Mouse (Mus musculus) frontal cortex, postnatal 25 days (tissue): ENCODE measurements at regions not wholly inside any gene's neighbourhood (a gene's known extent, or its start where the extent isn't known, plus 50 kb on each side); places are given as distances from the start of the nearest gene placed in this dataset.

Experiments
- DNase-seq, 2 experiments: peaks; one replicate each; pipeline ENCODE4 v3.0.0; 2022; ENCODE audit warnings: low spot score in 2 of 2

DNA sequence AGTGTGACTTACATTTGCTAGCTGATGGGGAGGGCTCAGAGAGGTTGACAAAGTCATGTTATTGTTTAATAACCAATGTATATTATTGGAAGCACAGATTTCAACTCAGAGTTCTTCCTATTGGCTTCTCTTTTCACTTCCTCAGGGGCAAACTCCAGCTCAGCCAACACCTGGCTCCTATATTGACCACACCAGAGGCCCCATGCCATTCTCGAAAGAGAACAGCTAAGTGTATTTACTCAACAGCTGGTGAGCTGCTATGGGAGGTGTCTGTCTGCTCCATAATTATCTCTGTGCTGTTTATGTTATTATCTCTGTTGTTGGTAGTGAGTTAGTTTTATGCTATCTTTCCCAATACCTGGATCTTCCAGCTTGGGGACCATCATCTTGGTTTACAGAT is 342.4 kb downstream of the Epha4 start:
- DNase-seq: no peak

DNA sequence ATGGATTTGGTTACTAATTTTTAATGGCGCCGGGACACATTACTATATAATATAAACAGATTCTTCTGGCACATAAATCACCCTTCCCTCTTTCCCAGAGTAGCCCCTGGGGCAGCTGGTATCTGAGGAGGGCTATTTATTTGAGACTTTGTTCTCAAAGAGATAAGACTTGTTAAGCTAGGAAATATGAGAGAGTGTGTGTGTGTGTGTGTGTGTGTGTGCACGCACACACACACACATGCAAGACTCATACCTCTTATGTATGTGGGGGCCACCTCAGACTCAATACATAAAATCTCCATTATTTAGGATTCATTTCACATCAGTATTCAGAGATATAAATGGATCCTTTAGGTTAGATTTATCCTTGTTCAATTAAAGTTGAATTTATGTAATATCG is 340.1 kb downstream of the Epha4 start:
- DNase-seq: no peak

- no peak for DNase-seq
Measured at GRCm38 (mm10) chr1:77175214-77175613, 339.7 kb downstream of the Epha4 start.

DNA sequence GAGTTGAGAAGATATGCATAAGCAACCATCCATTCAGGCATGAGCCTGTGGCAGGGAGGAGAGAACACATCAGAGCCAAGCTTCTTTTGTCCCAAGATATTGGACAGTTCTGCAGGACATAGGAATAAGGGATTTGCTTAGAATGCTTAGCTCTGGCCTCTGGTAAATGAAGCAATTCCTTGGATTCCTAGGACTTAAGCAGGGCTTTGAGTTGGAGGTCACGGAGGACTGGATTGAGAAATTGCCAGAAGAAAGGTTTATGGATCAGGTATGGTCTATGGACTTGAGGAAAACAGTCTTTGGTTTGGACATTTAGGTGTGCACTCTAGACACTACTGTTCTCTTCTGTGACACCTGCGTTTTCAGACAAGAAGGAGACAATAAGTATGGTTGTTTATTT is 338.4 kb downstream of the Epha4 start:
- no peak for DNase-seq

DNA sequence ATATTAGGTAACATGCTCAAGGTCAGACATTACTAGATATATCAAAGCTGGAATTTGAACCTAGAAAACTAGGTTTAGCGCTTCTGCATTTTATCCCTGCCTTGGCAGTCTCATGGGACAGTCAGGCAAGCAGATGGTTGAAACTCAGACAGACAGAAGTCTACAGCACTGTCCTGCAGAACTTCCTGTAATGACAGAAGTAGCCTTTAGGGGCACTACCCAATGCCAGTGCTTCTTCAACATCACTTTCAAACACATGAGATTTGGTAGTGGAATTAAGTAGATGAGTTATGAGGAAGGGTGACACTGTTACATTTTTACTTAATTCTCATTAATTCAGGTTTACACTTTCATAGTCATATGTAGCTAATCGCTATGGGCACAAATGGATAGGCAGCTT is 330.9 kb downstream of the Epha4 start:
- no peak for DNase-seq

- DNase-seq: no peak
Measured at GRCm38 (mm10) chr1:77190141-77190540, 324.7 kb downstream of the Epha4 start.

- no peak for DNase-seq
Measured at GRCm38 (mm10) chr1:77201321-77201917, 313.5 kb downstream of the Epha4 start.

DNA sequence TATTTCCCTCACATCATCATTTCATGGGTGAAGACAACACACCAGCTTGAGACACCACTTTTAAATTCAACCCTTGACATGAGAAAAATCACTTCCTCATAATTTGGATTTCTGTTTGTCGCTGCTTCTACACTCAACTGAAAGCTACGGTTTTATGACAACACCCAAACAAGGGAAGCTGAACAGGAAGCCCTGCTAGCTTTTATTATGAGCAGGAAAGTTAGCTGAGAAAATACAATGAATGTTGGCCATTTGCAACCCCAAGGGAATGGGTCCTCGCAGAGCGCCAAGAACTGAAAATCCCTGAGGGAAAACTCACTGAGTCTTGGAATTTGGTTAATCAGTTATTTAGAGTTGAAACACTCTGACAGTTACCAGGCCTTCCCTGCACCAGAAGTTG is 311.9 kb downstream of the Epha4 start:
- DNase-seq: no peak

- no peak for DNase-seq
Measured at GRCm38 (mm10) chr1:77206535-77206934, 308.4 kb downstream of the Epha4 start.

- no peak for DNase-seq
Measured at GRCm38 (mm10) chr1:77209395-77209794, 305.5 kb downstream of the Epha4 start.

DNA sequence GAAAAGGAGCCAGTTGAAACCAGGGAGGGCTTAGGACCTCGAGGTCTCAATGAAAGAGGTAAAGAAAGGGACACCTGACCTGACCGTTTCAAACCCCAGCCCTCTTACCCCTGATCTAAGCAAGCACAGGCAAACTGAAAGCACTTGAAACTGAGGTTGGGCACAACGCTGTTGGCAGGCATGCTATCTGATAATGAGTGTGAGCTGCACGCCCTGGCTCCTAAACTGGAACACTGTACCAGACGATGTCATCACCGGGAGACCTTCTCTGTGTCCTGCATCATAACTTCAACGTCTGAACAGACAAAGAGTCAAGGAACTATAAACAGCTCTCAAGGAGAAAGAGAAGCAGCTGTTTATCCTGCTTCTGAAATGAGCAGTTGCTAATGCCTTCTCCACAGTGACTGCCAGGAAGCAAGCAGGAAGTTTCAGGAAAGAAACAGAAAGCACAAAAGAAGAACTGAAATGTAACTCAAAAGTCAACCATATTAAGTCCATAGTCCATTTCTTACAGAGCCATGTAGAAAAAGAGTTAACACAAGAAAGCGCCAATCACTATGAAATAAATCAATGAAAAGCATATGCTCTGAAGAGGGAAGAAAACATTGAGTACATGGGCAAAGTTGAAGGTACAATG is 301.3 kb downstream of the Epha4 start:
- no peak for DNase-seq

GRCm38 (mm10) chr1:77219488-77220321 is 295.2 kb downstream of the Epha4 start:
- no peak for DNase-seq

DNA sequence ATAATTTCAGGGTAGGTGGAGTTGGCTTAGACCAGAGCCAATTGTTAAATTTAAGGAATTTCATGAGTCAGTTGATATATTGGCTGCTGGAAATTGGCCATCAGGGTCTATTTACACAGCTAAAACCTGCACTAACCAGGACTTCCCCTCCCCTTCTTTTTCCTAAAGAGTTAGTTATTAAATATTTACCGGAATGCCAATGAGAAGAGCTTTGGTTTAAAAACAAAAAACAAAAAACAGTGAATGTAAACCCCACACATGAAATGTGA is 294.6 kb downstream of the Epha4 start:
- DNase-seq: no peak

- DNase-seq: no peak
Measured at GRCm38 (mm10) chr1:77220783-77221182, 294.1 kb downstream of the Epha4 start.

DNA sequence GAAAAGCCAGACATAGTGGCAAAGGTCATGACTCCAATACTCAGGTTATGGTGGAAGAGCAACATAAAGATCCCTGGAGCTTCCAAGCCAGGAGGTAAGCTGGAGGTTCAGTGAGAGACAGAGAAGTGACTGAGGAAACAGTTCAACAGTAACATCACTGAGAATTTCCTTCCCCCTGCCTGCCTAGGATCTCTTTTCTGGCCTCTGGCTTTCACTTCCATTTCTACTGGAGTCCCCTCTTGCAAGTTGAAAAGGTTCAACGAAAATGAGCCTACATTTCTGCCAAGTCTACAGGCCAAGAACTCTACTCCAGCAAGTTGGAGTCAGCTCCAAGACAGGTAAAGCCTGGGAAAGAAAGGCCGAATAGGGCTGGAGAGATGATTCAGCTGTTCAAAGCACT is 293.0 kb downstream of the Epha4 start:
- DNase-seq: no peak

DNA sequence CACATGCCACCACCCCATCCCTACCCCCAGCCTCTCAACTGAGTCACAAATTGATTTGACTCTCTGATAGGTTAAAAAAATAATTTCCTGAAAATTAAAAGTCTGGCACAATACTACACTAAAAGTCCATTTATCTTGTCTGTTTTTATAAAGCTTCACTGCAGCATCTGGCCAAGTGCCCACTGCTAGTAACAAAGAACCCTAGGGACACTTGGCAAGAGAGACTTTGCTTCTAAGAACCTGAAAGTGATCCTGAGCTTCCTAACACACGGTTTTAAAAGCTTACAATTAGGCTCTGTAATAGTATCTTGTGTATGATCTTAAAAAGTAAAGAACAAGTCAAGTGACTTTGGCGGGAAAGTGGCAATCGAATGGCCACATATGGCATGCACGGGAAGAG is 288.3 kb downstream of the Epha4 start:
- DNase-seq: no peak

DNA sequence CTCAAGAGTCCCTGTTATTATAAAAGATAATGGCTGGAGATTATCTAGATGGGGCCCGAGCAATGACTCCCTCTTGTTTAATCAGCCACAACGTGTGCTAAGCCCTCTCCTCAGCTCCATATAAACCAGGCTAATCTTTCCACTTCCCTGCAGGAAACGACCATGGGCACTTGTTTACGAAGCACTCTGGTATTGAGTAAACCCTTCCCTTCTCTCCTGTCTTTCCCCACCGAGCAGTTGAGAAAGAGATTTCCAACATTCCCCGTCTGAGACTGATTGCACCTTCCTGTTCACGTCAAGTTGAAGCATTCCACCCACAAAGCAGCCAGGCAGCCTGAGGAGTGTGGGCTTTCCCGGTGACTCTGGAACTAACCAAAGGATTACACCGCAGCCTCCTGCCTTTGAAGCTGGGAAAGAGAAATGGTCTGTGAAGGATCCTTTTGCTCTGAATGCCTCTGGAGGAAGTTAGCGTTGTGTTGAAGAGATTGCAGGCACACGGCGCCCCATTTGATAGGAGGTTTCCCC is 287.8 kb downstream of the Epha4 start:
- no peak for DNase-seq

DNA sequence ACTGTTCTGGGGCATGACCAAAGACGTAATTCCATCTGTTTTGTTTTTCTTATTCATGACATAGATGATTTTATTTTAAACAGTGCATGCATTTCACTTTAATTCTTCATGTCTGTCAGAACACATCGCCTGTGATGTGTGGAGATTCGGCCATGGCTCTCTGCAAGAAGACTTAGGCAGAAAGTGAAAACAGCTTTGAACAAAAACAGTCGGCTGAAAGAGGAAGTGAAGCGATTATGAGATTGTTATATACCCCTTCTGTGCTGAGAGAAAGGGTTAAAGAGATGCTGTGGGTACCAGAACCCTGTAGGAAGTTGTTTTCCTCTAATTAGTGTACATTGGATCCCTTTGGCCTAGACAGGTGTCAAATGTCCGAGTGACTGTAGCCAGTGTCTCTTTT is 287.1 kb downstream of the Epha4 start:
- DNase-seq: no peak

GRCm38 (mm10) chr1:77229561-77229960 is 285.3 kb downstream of the Epha4 start:
- DNase-seq: no peak

GRCm38 (mm10) chr1:77233010-77233409 is 281.9 kb downstream of the Epha4 start:
- DNase-seq: no peak

DNA sequence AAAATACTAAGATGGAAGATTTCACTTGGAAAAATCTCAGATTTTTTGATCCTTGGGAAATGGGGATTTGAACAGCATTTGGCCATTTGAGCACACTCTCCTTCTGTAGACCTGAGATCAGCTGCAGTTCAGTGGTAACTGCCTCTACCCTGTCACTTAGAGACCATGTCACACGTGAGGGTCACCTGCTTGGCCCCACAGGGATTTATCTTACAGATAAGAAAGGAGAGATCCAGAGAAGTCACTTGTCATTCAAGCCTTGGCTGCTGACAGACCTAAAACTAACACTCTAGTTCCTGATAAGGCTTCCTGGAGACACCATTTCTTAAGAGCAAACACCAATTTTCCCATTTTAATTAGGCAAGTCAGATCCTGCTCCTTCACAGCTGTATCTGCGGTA is 270.2 kb downstream of the Epha4 start:
- no peak for DNase-seq

DNA sequence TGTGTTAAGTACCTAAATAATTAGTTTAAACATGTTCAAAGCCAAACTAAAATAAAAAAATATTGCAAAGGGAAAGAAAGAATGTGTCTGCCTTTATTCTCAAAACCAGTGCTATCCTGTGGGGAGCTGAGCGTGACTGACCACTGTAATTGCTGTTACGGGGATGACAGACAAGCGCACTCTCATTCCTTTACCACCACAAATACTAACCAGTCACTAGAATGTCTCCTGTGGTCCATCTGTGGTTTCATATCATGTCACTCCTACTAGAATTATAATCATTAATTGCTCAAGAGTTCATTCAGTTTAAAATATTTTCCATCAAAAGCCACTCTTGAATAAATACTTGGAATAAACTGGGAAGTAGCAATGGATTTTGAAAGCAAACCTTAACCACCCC is 268.8 kb downstream of the Epha4 start:
- DNase-seq: no peak

DNA sequence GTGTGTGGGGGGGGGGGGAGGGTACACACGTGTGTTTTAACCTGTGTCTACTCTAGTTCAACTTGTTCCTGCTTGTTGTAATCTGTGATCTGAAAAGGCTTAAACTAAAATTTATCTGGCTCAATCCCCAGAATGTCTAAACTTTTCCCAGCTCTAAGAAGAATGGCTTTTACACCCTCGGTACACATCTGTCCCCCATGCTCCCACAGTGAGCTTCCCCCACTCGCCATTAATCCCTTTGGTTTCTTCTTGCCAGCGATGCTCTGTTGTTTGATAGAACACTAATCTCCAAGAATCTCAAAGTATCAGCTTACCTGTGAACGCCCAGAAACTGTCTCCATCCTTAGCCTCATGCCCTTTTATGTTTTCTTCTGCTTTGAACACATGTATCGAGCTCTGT is 260.6 kb downstream of the Epha4 start:
- no peak for DNase-seq
